Mouse (Mus musculus): ENCODE measurements at regions not wholly inside any gene's neighbourhood (a gene's known extent, or its start where the extent isn't known, plus 50 kb on each side); places are given as distances from the start of the nearest gene placed in this dataset.

GRCm38 (mm10) chr12:5464250-5464899 lies 88.9 kb upstream of the Klhl29 start:
- no peak overlapping the region for H3K4me2 ChIP-seq
- H3K9me3 ChIP-seq: no peaks in the 10 kb centered on the region
- no peaks in the 10 kb centered on the region for H3K4me1 ChIP-seq (replicated peaks)
- no peak overlapping the region for H3K27ac ChIP-seq (replicated peaks)
- no peaks in the 10 kb centered on the region for H3K27me3 ChIP-seq
- H3K36me3 ChIP-seq: no peaks in the 10 kb centered on the region
- 0 out of 2 replicates have a peak, but pooled peaks have one; percentile 43 for ATAC-seq (ENCODE audit: low read depth)
- WGBS: 75% methylated on average over 9 of the region's 9 CpGs
- H3K4me3 ChIP-seq: no peak overlapping the region
- H3K9ac ChIP-seq: no peak overlapping the region

GRCm38 (mm10) chr12:5453157-5453556 lies 77.7 kb upstream of the Klhl29 start:
- no peak overlapping the region for H3K27ac ChIP-seq (replicated peaks)
- H3K4me1 ChIP-seq (replicated peaks): no peaks in the 10 kb centered on the region
- H3K27me3 ChIP-seq: no peaks in the 10 kb centered on the region
- no peak overlapping the region for H3K9ac ChIP-seq
- no peak overlapping the region for H3K4me2 ChIP-seq
- WGBS: 88% methylated on average over 2 of the region's 2 CpGs
- no peak overlapping the region for H3K4me3 ChIP-seq
- no peaks in the 10 kb centered on the region for H3K9me3 ChIP-seq
- ATAC-seq (ENCODE audit: low read depth): no peak
- no peaks in the 10 kb centered on the region for H3K36me3 ChIP-seq

GRCm38 (mm10) chr12:5443730-5444129 lies 68.2 kb upstream of the Klhl29 start:
- no peak for ATAC-seq (ENCODE audit: low read depth)
- Histone ChIP-seq H3K9me3 (no peaks in the 10 kb centered on the region), H3K4me3 (no peak overlapping the region), H3K4me1 (replicated peaks) (peaks cover 19% of the 10 kb centered on the region), H3K27me3 (no peaks in the 10 kb centered on the region), H3K4me2 (no peak overlapping the region), H3K27ac (replicated peaks) (0 out of 2 replicates have a peak overlapping the region, but pooled peaks have one; percentile 11), H3K9ac (no peak overlapping the region), H3K36me3 (no peaks in the 10 kb centered on the region)
- whole genome bisulfite sequencing: 42% methylated on average over 2 of the region's 2 CpGs

- H3K4me3 ChIP-seq: no peak overlapping the region
- H3K4me1 ChIP-seq (replicated peaks): peaks cover 19% of the 10 kb centered on the region
- H3K9me3 ChIP-seq: no peaks in the 10 kb centered on the region
- WGBS: 69% methylated on average over 7 of the region's 7 CpGs
- H3K9ac ChIP-seq: no peak overlapping the region
- no peaks in the 10 kb centered on the region for H3K36me3 ChIP-seq
- no peak overlapping the region for H3K4me2 ChIP-seq
- no peaks in the 10 kb centered on the region for H3K27me3 ChIP-seq
- ATAC-seq (ENCODE audit: low read depth): no peak
- H3K27ac ChIP-seq (replicated peaks): no peak overlapping the region
Measured at GRCm38 (mm10) chr12:5443091-5443531, 67.6 kb upstream of the Klhl29 start.

- WGBS: 85% methylated on average over 5 of the region's 5 CpGs
Measured at GRCm38 (mm10) chr12:5442679-5443078, 67.2 kb upstream of the Klhl29 start.

GRCm38 (mm10) chr12:5440482-5440881 lies 65.0 kb upstream of the Klhl29 start:
- Histone ChIP-seq H3K4me2 (no peak overlapping the region), H3K9ac (no peak overlapping the region), H3K9me3 (no peaks in the 10 kb centered on the region), H3K27ac (replicated peaks) (no peak overlapping the region), H3K36me3 (no peaks in the 10 kb centered on the region), H3K4me3 (no peak overlapping the region), H3K27me3 (no peaks in the 10 kb centered on the region), H3K4me1 (replicated peaks) (peaks cover 19% of the 10 kb centered on the region)
- peak; percentile 62 for ATAC-seq (ENCODE audit: low read depth)
- 34% methylated on average over 3 of the region's 3 CpGs for WGBS

More at GRCm38 (mm10) chr12:5442679-5443078, 67.2 kb upstream of the Klhl29 start:
- H3K9me3 ChIP-seq: no peaks in the 10 kb centered on the region
- H3K4me1 ChIP-seq (replicated peaks): peaks cover 19% of the 10 kb centered on the region
- ATAC-seq (ENCODE audit: low read depth): no peak
- H3K9ac ChIP-seq: no peak overlapping the region
- no peaks in the 10 kb centered on the region for H3K36me3 ChIP-seq
- no peaks in the 10 kb centered on the region for H3K27me3 ChIP-seq
- H3K27ac ChIP-seq (replicated peaks): no peak overlapping the region
- no peak overlapping the region for H3K4me3 ChIP-seq
- no peak overlapping the region for H3K4me2 ChIP-seq

- no peak for ATAC-seq (ENCODE audit: low read depth)
- H3K4me2 ChIP-seq: no peak overlapping the region
- peaks cover 10% of the 10 kb centered on the region for H3K4me1 ChIP-seq (replicated peaks)
- H3K4me3 ChIP-seq: no peak overlapping the region
- H3K27ac ChIP-seq (replicated peaks): no peak overlapping the region
- H3K9ac ChIP-seq: no peak overlapping the region
- H3K36me3 ChIP-seq: no peaks in the 10 kb centered on the region
- H3K9me3 ChIP-seq: no peaks in the 10 kb centered on the region
- WGBS: 74% methylated on average over 3 of the region's 3 CpGs
- no peaks in the 10 kb centered on the region for H3K27me3 ChIP-seq
Measured at GRCm38 (mm10) chr12:5435876-5436275, 60.4 kb upstream of the Klhl29 start.

- Histone ChIP-seq H3K27ac (replicated peaks) (no peak overlapping the region), H3K36me3 (no peaks in the 10 kb centered on the region), H3K4me1 (replicated peaks) (peaks cover 5% of the 10 kb centered on the region; the same call in 1 of the 2 replicates), H3K4me2 (no peak overlapping the region), H3K27me3 (no peaks in the 10 kb centered on the region), H3K9me3 (no peaks in the 10 kb centered on the region), H3K9ac (no peak overlapping the region), H3K4me3 (no peak overlapping the region)
- WGBS: 51% methylated on average over 6 of the region's 6 CpGs
- peak; percentile 34; the same call in 1 of the 2 replicates for ATAC-seq (ENCODE audit: low read depth)
Measured at GRCm38 (mm10) chr12:5434060-5434459, 58.6 kb upstream of the Klhl29 start.

GRCm38 (mm10) chr12:5432688-5433087 lies 57.2 kb upstream of the Klhl29 start:
- peaks cover 5% of the 10 kb centered on the region; the same call in 1 of the 2 replicates for H3K4me1 ChIP-seq (replicated peaks)
- WGBS: 76% methylated on average over 3 of the region's 3 CpGs
- no peak overlapping the region for H3K4me3 ChIP-seq
- H3K27me3 ChIP-seq: no peaks in the 10 kb centered on the region
- H3K9me3 ChIP-seq: no peaks in the 10 kb centered on the region
- ATAC-seq (ENCODE audit: low read depth): no peak
- no peaks in the 10 kb centered on the region for H3K36me3 ChIP-seq
- no peak overlapping the region for H3K4me2 ChIP-seq
- no peak overlapping the region for H3K9ac ChIP-seq
- H3K27ac ChIP-seq (replicated peaks): no peak overlapping the region

GRCm38 (mm10) chr12:5428733-5429132 lies 53.3 kb upstream of the Klhl29 start:
- Histone ChIP-seq H3K4me3 (no peak overlapping the region), H3K9me3 (no peaks in the 10 kb centered on the region), H3K4me1 (replicated peaks) (peaks cover under 1% of the 10 kb centered on the region; the same call in 1 of the 2 replicates), H3K27ac (replicated peaks) (no peak overlapping the region), H3K27me3 (no peaks in the 10 kb centered on the region), H3K9ac (no peak overlapping the region), H3K4me2 (no peak overlapping the region), H3K36me3 (no peaks in the 10 kb centered on the region)
- ATAC-seq (ENCODE audit: low read depth): 0 out of 2 replicates have a peak, but pooled peaks have one; percentile 51
- WGBS: 72% methylated on average over 3 of the region's 3 CpGs
